Mouse (Mus musculus) urinary bladder, postnatal 14 days (tissue): ENCODE measurements around the gene Ackr3.

Experiments
- DNase-seq: peaks from one replicate; pipeline ENCODE4 v3.0.0; 2021; ENCODE audit warnings: low spot score

The Ackr3 gene

DNA sequence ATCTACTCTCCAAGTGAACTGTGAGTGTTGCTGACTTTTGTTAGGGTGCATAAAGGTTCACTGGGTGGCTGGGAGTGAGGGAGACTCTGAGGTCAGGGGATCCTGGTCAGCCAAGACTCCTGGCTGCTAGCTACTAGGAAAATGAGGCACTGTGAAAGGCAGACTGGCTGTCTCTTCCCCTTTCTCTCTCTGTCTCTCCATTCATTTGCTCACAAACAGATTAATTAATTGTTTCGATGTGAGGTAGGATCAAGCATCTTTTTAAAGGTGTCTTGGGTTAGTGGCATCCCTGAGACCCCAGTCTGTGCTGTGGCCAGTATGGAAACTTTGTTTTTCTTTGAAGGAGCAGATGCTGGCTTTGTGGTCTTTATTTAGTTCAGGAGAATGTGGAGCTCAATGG is 1.0 kb downstream of the Ackr3 start:
- DNase-seq, result no peak

DNA sequence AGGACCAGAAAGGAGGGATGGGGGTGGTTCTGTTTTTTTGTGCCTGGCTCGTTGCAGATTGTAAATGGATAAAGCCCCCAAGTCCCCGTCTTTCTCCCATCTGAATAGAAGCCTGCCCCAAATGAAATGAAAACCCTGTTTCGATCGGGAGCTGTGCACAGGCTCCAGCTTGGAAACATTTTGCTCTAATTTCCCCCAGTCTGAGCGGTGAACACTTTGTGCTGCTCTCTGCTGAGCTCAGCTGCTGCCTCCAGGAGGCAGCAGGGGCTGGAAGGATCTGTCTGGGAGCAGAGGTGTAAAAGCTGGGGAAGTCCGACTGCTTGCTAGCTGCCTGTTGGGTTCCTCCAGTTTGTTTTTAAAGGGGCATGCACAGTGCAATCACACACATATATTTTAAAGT is 1.4 kb downstream of the Ackr3 start:
- DNase-seq, result peak; percentile 68

DNA sequence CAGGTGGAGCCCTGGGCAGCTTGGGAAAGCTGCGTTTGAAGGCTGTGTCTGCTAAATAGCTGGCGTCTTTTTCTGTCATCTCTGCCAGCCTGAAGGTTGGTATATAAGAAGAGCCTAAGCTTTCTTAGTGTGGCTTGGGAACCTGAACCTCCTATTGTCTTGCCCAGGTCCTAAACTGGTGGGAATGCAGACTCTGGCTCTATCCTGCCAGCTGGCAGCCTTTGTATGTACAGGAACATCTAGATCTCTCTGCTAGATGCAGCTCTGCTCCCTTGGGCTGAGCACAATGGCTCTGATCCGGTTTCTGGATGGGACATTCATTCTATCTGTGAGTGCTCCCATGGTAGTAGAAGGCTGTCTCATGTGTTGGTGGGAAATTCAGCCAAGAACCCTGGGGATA is 2.9 kb downstream of the Ackr3 start:
- no peak for DNase-seq

DNA sequence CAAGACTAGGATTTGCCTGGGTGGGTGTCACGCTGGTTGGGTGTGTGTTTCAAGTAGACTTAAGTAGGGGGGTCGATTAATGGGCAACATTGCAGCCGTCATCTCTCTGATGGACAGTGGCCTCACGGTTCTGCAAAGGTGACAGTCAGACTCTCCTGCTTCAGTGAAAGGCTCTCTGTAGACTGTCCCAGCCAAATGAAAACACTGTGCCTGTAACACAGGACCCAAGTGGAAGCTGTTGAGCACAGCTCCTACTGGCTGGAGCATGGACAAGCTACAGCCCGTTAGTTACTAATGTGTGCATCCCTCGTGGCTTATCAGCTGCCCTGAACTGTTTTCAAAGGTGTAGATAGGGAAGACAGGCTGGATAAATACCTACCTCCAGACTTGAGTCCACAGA is 3.5 kb downstream of the Ackr3 start:
- no peak for DNase-seq

DNA sequence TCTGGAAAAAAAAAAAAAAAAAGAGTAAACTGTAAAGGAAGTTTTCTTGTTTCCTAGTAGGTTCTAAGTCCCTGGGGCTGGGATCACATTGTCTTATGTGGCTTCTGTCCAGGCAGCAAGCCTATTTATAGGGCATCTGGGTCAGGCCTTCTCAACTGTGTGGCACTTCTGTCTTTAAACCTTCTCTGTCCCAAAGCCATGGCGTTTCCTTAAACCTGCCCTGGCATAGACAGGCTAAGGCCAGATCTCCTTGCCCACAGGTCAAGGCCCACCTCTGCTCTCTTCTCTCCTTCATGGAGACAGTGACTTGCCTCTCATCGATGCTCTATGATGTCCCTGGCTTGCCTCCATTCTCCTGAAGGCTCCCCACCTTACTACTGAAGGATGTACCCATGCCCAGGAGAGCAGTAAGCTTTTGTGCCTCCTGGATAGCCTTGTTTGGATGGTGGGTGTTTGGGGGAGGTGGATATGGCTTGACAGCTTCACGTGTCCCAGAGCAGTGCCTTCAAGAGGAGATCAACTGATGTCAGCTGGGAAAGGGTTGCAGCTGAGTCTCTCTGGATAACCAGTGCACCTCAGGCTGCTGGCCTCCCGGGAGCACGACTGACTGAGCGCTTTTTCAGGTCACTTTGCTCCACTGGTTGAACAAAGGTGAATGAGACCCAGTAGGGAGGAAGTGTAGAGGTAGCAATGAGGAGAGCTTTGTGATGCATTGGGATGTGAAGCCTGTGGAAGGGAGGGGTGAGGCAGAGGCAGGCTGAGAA is 4.1 kb downstream of the Ackr3 start:
- DNase-seq, result no peak

DNA sequence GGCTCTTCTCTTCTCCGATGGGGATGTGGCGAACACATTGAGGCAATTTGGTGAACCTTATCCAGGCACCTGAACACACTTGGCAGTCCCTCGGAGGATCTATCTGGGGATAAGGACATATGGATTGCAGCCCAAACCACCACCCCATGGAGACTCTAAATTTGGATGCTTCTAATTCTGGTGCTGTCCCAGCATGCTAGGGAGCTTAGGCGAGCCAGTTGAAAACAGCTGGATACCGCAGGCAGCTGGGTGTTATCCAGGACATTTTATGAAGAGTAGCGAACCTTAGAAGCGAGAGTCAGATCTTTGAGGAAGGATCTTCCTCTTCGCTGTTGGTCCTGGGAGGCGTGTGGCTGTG is 4.7 kb downstream of the Ackr3 start:
- no peak for DNase-seq

DNA sequence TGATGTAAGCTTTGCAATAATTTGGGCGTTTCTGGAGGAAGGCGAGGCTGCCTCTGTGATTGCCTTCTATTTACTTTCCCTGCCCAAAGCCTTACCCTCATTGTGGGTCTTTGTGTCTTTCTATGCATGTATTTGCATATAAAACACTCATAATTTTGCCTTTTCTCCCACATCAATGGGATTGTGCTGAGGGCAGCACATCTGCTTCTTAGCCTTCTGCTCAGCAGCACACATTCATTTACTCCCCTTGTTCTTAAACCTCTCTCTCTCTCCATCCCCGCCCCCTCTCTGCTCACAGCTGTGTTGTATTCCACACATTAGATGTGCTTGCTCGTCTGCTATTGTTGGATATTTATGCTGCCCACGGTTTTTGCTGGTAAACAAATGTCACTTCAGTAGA is 5.3 kb downstream of the Ackr3 start:
- no peak for DNase-seq

DNA sequence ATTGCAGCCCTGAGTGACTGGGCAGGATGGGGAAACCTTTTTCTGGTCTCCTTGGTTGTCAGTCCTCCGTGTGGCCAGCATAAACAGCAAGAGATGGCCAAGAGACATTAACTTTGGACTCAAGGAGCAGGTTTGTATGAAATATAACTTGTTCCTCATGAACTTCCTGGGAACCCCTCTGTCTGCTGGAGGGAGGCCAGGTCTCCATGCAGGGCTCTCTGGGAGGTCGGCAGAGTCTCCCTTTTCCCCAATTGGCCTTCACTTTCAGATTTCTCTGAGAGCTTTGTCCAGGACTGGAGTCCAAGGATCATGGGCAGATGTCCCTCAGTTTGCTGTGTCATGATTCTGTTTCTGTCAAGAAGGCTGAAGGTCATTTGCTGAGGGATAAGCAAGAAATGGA is 6.0 kb downstream of the Ackr3 start:
- DNase-seq, result no peak

DNA sequence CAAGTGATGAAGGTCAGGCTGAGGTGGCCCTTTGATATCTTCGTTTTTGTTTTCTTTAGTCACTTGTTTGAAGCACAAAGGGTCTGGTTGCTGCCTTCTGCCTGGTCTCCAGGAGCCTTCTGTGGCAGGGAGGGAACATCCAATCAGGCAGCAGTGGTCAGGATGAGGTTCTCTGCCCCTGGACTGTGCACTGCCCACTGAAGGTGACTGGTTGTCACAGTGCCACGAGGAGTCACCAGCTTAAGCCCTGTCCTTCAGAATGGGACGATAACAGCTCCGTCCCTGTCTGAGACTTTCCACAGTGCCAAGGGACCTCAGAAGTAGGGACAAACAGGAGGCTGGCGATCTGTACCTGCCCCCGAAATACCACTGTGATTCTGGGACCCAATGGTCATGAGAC is 6.6 kb downstream of the Ackr3 start:
- no peak for DNase-seq

DNA sequence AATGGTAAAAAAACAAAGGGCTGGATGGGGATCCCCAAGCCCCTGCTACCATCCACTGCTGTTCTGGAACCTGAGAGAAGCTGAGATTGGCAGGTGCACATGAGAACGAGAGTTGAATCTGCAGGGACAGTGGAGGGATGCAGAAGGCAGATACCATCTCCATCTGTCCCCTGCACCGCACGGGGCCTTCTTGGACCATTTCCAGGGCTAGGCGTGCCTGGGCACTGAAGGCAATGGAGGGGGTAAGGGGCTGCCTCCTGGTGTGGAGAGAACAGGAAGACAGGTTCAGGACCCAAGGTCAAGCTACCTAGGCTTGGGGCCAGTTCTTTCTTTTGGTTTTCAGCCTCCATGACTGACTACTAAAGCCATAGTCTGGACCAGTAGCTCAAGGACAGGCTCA is 7.0 kb downstream of the Ackr3 start:
- DNase-seq, result no peak

DNA sequence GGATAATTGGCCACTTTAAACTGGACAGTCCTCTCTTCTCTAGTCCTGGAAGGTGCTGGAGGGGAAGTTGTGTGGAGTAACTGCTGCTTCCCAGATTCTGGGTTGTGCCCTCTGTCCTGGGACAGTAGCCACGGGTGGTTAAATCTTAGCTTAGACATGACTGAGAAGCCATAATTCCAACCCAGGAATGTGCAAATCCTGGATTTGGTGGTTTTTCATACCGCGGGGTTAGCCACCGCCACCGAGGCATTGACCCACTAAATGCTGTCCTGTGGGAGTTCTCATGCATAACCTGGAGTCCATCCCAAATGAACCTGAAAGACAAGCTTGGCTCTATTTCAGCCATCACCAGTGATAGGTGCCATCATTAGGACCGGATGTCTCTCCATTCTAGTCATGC is 8.6 kb downstream of the Ackr3 start:
- DNase-seq, result no peak

DNA sequence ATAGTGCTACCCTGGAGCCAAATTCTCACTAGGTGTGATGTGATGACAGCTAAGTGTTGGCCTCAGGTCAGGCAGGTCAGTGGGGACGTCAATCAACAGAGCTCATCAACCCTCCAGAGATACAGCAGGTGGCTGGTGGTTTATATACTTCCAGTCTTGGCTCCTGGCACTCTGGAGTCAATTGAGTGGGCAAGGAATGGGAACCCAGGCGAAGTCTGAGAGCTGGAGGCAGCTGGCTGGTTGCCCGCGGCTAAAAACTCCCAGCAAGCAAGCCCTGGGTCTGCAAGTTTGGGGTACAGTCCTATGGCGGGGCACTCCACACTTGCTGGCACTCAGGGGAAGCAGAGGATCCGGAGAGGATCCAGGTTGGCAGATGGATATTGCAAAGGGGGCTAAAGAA is 9.1 kb downstream of the Ackr3 start:
- no peak for DNase-seq

DNA sequence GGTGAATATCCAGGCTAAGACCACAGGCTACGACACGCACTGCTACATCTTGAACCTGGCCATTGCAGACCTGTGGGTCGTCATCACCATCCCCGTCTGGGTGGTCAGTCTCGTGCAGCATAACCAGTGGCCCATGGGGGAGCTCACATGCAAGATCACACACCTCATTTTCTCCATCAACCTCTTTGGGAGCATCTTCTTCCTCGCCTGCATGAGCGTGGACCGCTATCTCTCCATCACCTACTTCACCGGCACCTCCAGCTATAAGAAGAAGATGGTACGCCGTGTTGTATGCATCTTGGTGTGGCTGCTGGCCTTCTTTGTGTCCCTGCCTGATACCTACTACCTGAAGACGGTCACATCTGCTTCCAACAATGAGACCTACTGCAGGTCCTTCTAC is 10.2 kb downstream of the Ackr3 start:
- DNase-seq, result no peak

DNA sequence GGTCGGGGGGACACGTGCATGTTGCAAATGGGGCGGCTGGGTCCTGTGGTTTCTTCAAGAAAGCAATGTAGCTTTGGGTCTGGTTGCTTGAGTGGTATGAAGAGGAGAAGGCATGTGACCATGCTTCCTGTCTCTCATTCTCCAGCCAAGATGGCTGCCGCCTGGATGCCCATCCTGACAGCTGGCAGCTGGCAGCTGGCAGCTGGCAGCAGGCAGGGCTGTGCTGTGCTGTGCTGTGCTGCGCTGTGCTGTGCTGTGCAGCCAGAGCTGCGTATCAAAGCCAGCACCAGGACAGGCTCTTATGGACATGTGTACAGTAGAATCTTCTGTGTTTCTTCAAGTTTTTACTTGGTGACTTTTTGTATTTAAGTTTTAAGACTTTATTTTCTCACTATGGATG is 11.1 kb downstream of the Ackr3 start:
- no peak for DNase-seq

DNA sequence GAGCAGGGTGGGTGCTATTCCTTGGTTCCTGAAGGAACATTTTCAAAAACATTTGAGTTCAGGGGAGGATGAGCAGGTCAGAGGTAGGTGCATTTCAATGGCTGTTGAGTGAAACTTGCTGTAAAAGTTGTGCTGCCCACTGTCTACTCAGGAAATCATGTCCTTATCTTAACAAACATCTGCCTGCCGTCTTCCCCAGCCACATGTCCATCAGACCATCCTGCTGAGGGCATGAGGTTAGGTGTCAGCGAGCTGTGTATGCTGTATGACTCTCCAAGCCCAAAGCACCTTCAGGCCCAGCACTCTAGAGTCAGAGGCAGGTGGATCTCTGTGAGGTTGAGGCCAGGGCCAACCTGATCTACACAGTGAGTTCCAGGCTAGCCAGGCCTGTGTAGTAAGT is 12.1 kb downstream of the Ackr3 start:
- no peak for DNase-seq

DNA sequence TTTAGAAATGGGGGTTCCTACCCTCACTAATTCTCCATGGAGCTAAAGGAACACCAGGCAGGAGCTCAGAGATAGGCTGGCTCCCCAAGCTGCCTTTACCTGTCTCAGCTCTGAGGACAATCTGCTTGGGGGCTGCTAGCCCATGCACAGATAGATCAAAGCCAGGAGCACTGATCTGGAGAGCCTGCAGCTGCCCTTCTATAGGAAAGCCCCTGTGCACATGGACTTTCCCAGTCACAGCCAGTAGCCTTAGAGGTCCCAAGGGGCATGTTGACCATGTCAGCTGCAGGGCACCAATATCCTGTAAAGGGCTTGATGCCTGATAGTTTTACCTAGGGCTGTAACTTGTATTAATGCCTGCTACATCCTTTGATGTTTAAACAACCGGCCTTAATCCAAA is 12.6 kb downstream of the Ackr3 start:
- DNase-seq, result no peak

DNA sequence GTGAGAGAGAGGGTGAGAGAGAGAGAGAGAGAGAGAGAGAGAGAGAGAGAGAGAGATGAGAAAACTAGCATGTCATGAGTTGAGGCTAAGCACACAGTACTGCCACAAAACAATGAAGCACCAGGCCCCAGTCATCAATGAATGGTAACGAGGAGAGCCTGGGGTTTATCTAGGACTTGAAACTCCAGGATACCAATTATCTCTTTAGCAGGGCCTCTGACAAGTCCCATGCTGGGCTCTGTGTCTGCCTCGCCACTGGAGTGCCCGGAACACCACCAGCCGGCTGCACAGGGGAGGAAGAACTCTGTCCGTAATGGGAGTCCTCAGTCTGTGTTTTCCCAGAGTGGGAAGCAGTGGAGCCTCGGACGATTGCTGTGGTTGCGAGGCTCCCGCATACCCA is 16.5 kb downstream of the Ackr3 start:
- no peak for DNase-seq

DNA sequence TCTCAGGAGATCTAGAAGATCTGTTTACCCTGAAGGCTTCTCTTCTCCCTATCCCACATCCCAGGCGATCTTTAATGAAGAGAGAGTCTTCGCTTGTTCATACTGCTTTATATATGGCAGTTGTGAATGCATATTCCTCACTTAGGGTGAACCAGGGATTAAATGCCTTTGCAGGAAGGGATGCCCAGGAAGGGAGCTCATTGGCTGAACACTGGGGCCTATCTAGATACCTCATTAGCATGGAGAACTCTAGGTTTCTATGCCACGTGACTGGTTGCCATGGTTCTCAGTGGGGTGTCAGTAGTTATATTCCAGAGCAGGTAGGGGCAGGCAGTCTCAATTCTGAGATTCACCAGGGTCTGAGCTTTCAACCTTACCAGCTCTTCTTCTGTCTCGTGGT is 17.1 kb downstream of the Ackr3 start:
- no peak for DNase-seq

DNA sequence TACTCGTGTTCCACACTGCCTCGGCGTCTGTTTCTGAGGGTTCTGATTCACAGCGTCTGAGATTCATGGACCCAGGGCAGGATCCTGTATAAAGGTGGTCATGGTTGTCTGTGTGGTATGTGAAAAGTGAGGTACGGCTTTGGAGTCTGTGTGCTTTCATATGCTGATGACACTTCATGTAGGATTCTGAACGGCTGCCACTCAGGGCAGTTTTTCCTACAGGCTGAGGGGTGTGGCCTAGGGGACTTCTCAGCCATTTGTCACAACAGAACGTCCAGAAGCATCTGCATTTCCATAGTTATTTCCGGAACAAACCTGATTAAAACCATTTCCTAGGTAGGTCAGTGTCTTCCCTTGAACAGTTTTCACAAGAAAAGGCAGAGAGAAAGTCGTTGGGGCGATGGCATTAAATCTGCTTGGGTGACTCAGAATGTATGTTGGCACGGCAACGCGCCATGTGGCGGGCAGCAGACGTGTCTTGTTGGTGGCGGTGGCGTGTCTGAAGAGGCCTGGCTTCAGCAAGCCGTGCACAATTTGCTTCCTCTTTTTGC is 18.1 kb downstream of the Ackr3 start:
- DNase-seq, result no peak

DNA sequence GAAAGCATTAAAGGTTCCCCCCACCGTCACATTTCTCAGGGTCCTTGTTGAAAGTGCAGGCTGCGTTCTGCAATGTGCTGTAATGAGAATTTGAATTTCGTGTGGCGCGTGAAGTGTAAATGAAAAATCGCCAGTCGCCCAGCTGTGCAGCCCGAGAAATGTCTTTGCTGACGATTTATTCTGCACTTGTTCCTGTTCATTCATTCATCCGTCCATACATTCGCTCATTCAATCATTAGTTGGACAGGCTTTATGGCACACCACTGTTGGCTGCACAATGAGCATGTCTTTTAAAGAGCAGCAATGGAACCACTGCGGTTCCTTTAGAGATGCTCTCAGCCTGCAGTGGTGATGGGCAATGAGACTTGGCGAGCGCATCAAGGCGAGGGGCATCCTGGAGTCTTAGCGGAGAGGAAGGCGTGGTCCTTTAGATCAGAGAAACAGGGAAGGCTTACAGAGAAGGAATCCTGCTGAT is 18.7 kb downstream of the Ackr3 start:
- no peak for DNase-seq

DNA sequence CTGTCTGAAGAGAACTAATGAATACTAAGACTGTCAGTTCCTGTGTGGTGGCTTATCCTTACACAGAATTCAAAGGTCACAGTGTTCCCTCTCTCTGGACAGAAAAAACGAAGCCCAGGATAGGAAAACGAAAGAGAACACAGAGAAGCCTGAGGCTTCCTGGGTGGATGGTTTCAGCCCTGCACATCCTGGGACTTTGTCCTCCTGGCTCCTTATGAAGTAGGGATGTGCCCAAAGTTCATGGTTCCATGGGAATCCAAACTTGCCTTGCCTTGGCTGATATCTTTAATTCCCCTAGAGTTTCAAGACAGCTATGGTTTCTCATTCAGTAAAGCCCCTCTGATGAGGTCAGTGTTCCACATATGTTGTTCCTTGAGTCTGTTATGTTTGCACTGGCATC is 19.2 kb downstream of the Ackr3 start:
- no peak for DNase-seq

DNA sequence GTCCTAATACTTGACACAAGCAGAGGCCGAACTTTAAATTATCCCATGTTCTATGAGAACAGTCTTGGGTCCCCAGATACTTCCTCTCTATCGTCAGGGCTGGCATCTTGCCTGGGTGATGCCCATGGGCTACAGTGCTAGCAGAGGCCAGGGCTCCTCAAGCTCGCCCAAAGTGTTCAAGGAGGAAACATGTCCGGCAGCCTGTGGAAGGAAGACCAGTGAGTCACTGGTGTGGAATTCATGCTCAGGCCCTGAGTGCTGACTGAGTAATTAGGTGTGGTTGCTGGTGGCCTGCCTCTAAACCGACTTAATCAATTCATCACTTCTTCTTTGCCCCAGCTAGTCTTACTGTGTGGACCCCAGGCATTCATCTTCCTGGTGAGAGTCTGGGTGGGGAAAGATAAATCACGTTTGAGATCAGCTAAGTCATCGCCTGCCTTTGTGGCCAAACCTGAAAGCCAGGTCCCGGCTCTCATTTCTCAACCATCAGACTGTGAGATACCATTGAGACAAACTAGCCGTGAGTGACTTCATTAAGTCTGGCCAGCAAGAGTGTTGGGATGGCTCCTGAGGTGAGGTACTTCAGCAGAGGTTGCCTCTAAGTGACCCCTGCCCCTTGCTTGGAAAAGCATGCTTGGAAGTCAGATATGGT is 21.9 kb downstream of the Ackr3 start:
- peak; percentile 77 for DNase-seq

DNA sequence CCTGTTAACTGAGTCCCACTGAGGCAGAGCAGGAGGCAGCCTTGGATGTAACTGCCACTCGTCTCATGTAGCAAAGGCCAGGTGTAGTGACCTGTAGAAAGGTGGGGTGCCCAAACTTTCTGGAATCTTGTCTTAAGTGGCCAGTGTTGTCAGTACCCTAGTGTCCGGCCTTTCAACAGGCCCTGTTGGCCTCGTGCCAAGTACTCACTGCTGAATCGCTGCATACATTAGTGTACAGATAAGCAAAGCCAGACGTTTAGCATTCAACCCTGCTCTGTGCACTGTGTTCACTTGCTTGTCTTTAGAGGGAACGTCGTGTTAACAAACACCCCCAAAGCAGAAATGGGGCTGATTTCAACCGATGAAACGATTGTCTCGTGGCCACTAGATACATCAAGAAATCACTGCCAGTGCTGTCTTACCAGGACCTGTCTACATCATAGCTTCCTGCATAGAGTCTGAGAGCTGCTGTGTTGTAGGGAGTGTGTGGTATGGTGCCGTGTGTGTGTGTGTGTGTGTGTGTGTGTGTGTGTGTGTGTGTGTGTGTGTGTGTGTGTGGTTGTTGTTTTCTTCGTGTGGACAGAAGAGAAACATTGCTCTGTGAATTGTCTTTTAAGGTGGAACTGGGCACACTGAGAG is 24.0 kb downstream of the Ackr3 start:
- DNase-seq, result peak; percentile 61
